Mouse (Mus musculus) embryo, embryonic 11.5 days (tissue): Measurements from ENCODE around the gene Lonrf3.

Source experiments
- DNase-seq: peaks from one replicate; pipeline ENCODE4 v3.0.0-alpha.2; 2012; ENCODE audit warnings: low read depth, low spot score

Lonrf3 gene

DNA sequence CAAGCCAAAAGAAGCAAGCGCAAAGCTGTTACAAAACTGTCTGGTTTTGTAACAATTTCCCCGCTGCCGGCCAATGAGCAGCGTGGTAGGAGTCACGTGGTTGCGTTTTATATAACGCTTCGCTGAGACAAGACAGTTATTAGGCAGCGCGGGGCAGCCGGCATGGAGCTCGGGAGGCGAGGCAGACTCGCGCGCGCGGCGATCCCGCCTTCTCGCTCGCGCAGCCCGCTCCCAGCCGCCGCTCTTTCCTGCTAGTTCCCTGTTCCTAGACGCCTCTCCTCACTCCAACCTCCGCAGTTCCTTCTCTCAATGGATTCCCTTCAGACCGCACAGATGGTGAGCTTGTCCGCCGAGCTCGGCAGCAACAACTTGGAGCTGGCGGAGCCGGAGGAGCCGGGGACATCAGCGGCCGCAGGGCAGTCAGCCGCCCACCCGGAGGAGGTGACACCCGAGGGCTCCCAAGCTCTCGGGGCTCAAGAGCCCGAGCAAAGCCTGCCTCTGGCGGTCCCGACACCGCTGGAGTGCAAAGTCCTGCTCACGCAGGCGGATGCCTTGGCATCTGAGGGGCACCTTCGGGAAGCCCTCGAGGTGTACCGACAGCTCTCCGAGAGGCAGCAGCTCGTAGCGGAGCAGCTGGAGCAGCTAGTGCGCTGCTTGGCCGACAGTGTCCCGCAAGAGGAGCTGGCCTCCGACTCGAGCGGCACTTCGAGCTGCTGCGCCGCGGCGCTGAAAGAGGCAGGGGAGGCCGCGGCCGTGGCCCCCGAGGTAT lies at the start of gene Lonrf3:
Gene Lonrf3 (plus strand): TSS at position 83 of the 769 bp plus-strand sequence.
- DNase-seq, result peak; percentile 31

DNA sequence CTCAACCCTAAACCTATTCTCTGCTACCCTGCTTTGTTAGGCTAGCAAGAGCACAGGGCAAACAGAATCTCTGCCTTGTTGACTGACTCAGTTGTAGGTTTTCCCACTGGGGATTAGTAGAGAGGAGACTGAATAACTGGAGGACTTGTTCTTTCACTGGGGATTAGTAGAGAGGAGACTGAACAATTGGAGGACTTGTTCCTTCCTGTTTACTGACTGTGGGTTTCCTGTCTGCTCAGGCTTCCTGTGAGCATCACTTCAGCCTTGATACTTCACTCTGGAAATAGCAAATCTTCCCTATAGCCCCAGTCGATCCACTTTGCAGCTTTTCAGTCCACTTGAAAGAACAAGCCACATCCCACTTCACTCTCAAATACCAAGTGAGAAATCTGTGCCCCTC lies 49.4 kb upstream of the Lonrf3 start:
- no peak for DNase-seq

DNA sequence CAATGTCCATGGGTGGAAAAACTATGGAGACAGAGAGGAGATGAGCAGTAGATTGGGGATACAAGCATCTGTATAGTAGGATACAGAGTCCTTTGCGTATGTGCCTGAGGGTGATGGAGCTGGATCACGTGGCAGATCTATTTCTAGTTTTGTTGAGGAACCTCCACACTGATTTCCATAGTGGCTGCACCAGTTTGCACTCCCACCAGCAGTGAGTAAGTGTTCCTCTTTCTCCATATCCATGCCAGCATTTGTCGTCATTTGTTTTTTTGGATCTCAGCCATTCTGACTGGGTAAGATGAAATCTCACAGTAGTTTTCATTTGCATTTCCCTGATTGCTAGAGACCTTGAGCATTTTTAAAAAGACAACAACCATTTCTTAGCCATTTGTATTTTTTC lies 16.7 kb upstream of the Lonrf3 start:
- DNase-seq, result no peak

DNA sequence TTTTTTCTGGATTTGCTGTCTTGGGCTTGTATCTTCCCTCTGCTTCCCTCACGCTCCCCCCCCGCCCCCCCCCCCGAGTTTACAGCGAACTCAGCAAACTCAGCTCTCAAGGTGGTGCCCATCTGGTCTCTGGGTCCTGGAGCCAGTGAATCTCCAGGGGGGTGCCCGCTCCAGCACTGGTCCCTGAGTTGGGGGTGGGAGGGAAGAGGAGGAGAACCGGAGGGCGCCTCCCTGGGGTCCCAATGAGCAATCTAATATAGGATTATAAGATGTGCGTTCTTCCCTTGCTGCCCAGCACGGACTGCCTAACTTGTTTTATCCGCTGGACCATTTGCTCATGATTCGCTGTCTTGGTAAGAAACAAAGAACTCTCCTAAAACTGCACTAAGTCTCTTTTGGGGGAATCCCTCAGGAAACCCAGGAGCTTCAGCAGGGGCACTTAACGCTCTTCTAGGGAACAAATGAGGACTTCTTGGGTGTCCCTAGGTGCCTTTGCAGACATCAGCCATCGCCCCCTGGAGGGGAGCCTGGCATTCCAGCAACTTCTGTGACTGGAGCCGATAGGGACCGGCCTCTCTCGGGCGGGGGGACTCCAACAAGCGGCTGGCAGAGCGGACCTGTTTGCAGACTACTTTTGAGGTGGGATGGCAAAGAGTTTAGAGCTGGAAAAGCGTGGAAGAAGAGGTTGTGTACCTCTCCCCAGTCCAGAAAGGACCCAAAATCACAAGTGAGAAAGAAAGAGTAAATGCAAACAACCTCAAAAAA lies 480 bp upstream of the Lonrf3 start:
- DNase-seq, result no peak

DNA sequence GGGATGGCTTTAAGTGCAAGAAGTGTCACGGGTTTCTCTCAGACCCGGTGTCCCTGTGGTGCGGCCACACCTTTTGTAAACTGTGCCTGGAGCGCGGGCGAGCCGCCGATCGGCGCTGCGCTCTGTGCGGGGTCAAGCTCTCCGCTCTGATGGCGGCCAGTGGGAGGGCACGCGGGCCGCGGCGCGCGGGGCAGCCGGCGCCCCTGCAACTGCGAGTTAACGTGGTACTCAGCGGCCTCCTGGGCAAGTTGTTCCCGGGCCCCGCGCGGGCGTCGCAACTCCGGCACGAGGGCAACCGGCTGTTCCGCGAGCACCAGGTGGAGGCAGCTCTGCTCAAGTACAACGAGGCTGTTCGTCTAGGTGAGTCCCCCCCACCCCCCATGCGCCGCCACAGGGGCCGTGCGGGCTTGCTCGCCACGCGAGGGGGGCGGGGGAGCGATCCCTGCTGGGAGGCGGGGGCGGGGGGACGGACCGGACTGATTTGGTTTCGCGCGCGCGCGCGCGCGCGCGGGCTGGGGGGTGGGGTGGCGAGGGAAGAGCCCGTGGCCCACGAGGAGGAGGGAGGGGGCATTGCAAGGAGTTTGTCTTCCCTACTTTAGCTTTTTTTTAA lies 992 bp downstream of the Lonrf3 start:
- DNase-seq, result no peak

DNA sequence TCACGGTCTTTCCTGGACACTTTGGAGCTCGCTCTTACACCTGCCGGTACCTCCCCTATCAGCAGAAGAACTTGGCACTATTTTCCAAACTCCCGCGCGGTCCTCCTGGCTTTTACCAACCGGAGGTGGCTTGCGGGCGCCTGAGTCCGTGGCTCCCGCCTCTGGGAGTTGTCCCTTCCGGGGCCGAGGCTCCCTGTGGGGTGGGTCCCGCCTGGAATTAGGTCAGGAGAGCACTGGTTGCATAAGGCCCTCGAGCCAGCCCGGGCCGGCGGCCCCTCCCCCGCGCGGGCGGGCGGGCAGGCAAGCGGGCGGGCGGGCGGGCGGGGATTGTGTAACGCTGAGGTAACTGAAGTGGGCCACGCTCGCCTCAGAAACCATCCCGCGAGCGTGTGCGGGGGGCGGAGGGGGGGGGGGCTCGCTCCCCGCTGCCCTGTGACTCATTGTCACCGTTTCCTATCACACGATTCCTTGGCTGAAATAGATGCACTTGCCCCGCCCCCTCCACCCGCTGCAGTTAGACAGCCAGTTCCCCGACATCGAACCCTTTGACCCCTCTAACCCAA lies 1.8 kb downstream of the Lonrf3 start:
- no peak for DNase-seq

DNA sequence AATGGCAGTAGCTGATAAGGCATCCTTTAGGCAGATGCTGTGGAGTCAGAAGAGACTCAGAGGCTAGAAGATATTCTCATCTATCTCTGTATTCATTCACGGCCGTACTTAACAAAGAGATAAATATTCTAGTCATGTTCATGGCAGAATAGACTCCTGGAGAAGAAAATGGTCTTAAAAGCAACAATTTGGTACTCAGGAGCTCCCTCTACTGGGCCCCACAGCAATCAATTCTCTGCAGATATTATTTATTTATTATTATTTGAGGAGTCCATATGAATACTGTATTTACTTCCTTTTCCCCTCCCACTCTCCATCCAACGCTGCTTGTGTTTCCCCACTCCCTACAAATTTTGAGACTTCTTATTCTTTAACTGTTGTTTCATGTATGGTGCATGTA lies 24.3 kb downstream of the Lonrf3 start:
- DNase-seq, result no peak

DNA sequence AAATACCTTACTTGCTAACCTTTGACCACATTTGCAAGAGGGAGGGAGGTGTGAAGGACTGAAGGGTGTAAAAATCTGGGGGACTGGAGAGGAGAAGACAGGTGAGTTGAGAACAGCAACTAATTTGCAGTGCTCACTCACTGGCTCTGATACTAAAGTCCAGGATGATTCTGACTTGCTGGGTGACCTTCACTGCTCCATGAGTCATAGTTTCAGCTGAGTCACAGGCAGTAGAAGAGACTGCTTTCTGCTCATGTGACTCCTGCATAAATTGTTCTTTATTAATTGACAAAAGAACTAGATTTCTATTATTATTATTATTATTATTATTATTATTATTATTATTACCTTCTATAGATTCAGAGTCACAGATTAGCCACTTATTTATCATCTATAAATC lies 57.2 kb downstream of the Lonrf3 start:
- DNase-seq, result no peak

DNA sequence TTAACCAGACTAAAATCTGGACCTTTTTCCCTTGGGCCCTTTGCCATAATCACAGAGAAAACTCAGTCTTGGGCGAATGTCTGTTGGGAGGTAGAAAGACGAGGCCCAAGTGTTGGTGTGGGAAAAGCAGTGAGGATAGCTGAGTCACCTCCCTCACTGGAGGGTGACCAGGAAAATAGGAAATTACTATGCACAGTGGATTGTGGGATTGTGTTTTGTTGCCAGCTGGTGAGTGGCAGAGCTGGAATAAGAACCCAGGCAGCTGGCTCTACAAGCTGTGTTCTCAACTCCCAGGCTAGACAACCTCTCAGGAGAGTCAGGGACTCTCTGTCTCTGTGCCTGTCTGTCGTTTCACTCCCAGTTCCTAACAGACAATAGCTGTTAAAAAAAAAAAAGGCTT lies 61.8 kb downstream of the Lonrf3 start:
- no peak for DNase-seq

DNA sequence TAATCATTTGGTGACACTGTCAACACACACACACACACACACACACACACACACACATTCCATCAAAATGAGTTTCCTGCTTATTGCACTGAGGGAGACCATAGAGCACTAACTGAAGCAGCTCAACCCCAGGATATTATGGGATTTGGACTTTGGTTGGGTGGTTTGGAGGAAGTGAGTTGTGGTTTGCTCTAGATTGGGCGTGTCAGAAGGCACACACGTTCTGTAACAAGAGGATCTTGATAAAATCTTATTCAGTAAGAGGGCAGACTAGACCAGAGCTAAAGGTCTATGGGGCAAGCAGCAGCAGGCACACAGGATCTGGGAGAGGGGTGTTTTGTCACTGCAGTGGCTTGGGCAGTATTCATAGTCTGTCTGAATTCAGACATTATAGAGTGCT lies 62.4 kb downstream of the Lonrf3 start:
- no peak for DNase-seq

DNA sequence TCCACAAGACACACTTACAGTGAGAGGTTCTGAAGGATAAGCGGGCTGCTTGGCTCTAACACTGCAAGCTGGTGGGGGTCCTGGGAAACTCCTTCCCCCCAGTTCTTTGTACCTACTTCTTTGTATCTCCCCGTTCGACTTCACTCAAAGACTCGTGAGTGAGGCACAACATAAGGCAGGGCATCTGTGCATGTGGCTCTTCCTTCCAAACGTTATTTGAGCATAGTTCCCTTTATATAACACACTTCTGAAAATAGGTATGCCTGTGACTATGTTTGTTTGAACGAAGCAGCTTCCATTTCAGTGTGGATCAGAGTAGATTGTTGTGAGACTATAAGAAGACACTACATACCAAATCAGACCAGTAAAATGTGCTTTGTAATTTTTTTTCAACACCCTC lies 64.5 kb downstream of the Lonrf3 start:
- no peak for DNase-seq

DNA sequence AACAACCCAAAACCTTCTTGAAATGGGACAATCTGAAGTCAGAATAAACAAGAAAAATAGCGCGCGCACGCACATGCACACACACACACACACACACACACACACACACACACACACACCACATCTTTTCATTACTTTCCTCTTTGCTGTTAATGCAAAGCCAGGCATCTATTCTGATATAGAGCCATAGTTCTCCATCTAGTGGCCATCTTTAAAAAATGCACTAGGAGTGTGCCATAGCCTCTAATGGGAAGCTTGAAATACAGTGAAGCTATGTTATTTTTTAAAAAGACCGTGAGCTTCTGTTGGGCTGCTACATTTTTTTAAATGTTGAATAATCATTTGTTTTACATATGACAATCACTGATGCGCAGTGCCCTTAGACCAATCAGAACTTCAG lies 65.1 kb downstream of the Lonrf3 start:
- DNase-seq, result peak; percentile 7

DNA sequence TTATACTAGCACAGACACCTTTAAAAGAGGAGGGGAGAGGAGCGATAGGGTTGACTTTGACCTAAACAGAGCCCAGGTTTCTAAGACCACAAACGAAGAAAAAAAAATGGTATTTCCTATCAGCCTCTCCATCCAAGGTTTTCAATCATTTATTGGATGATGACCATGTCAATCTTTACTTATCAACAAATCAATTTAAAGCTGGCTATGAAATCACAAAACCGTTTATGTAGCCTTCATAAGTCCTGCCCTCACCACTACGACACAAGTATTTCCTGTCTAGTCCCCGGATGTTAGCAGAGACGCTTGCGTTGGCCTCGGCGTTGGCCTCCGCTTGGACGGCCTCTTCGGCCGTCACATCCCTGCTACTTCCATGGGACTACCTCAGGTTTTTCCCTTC lies 72.8 kb downstream of the Lonrf3 start, which contains the start of gene Gm6268:
Gene Gm6268 (plus strand): TSS at position 301 of the 400 bp plus-strand sequence.
- no peak for DNase-seq

DNA sequence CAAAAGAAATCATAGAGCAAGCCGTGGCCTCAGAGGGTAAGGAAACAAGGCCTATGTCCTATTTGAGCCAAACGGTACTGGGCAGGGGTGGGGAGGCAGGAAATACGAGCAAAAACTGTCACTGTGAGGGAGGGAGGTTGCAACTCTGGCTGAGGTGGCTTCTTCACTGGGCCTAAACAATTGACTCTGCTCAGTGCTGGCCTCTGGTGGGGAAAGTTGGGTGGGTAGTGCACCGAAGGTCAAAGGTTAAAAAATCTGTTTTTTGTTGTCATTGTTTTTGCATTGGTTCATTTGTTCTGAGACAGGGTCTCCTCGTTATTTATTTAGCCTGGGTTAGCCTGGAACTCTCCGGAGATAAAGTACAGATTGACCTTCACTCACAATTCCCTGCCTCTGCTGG lies 74.2 kb downstream of the Lonrf3 start:
- DNase-seq, result no peak
